Mouse (Mus musculus): ENCODE results near the gene Pcolce2. TPM values are rescaled to one million over a fixed set of nuclear protein-coding genes. Genes with fewer than 3 reads are reported as not detected.

The Pcolce2 gene
- total RNA-seq, 2 experiments from 2014 or later, result 1.8 to 2.3 TPM

- no peak for DNase-seq (ENCODE audit: low spot score in 2 of 2)
These were observed 8.5 kb downstream of the Pcolce2 start for GRCm38 (mm10) chr9:95645926-95646325.

GRCm38 (mm10) chr9:95653363-95653762 is 16.0 kb downstream of the Pcolce2 start:
- DNase-seq (ENCODE audit: low spot score in 2 of 2), result no peak

- DNase-seq (ENCODE audit: low spot score in 2 of 2), result no peak
These were observed 17.0 kb downstream of the Pcolce2 start for GRCm38 (mm10) chr9:95654356-95654755.

- DNase-seq (ENCODE audit: low spot score in 2 of 2), result no peak
These were observed 20.5 kb downstream of the Pcolce2 start for GRCm38 (mm10) chr9:95657941-95658340.

GRCm38 (mm10) chr9:95664290-95664989 is 27.0 kb downstream of the Pcolce2 start:
- DNase-seq (ENCODE audit: low spot score in 2 of 2), result no peak

GRCm38 (mm10) chr9:95665835-95666234 is 28.4 kb downstream of the Pcolce2 start:
- no peak for DNase-seq (ENCODE audit: low spot score in 2 of 2)

GRCm38 (mm10) chr9:95667836-95668235 is 30.4 kb downstream of the Pcolce2 start:
- no peak for DNase-seq (ENCODE audit: low spot score in 2 of 2)

- DNase-seq (ENCODE audit: low spot score in 2 of 2), result no peak
These were observed 30.9 kb downstream of the Pcolce2 start for GRCm38 (mm10) chr9:95668306-95668705.

GRCm38 (mm10) chr9:95672331-95672730 is 34.9 kb downstream of the Pcolce2 start:
- no peak for DNase-seq (ENCODE audit: low spot score in 2 of 2)

- DNase-seq (ENCODE audit: low spot score in 2 of 2), result no peak
These were observed 35.4 kb downstream of the Pcolce2 start for GRCm38 (mm10) chr9:95672760-95673159.

- DNase-seq (ENCODE audit: low spot score in 2 of 2), result no peak
These were observed 37.8 kb downstream of the Pcolce2 start for GRCm38 (mm10) chr9:95675064-95675699.

- no peak for DNase-seq (ENCODE audit: low spot score in 2 of 2)
These were observed 38.6 kb downstream of the Pcolce2 start for GRCm38 (mm10) chr9:95676021-95676420.

- DNase-seq (ENCODE audit: low spot score in 2 of 2), result no peak
These were observed 42.6 kb downstream of the Pcolce2 start for GRCm38 (mm10) chr9:95679966-95680365.

GRCm38 (mm10) chr9:95680691-95681090 is 43.3 kb downstream of the Pcolce2 start:
- DNase-seq (ENCODE audit: low spot score in 2 of 2), result no peak

- no peak for DNase-seq (ENCODE audit: low spot score in 2 of 2)
These were observed 48.4 kb downstream of the Pcolce2 start for GRCm38 (mm10) chr9:95685660-95686440.

GRCm38 (mm10) chr9:95688064-95688463 is 50.7 kb downstream of the Pcolce2 start:
- no peak for DNase-seq (ENCODE audit: low spot score in 2 of 2)

GRCm38 (mm10) chr9:95692823-95693222 is 55.4 kb downstream of the Pcolce2 start:
- DNase-seq (ENCODE audit: low spot score in 2 of 2), result no peak

- no peak for DNase-seq (ENCODE audit: low spot score in 2 of 2)
These were observed 56.2 kb downstream of the Pcolce2 start for GRCm38 (mm10) chr9:95693528-95694100.

GRCm38 (mm10) chr9:95694526-95694925 is 57.1 kb downstream of the Pcolce2 start:
- no peak for DNase-seq (ENCODE audit: low spot score in 2 of 2)

- no peak for DNase-seq (ENCODE audit: low spot score in 2 of 2)
These were observed 57.6 kb downstream of the Pcolce2 start for GRCm38 (mm10) chr9:95695023-95695422.

- DNase-seq (ENCODE audit: low spot score in 2 of 2), result no peak
These were observed 59.2 kb downstream of the Pcolce2 start for GRCm38 (mm10) chr9:95696581-95696980.

- no peak for DNase-seq (ENCODE audit: low spot score in 2 of 2)
These were observed 60.4 kb downstream of the Pcolce2 start for GRCm38 (mm10) chr9:95697808-95698207.
